8 mouse cellular contexts compared by ENCODE assay signal in genomic region chr9:21962010-21962409, GRCm38 (mm10). TPM values are rescaled to one million over a fixed set of nuclear protein-coding genes. Genes with fewer than 3 reads are reported as not detected.
A peak's percentile ranks its signal among the peaks of the same experiment; 100 is the strongest.
DNase-seq lines count a peak whose midpoint lies in the region; ATAC-seq and TF ChIP-seq lines count a peak whose summit lies in the region.

No protein-coding gene starts in this region.

- dilution Hi-C loops in CH12.LX (cut with MboI; ENCODE audit: extremely low pct_ligation_motif_present, extremely low pct_unique_long_range_greater_than_20kb, low sequenced_read_pairs) = no loop called here

- no peak overlapping the region for H3K27ac ChIP-seq in heart, adult 2 months
- no peak overlapping the region for H3K27ac ChIP-seq in CH12.LX (ENCODE audit: insufficient read depth, low read depth)
- H3K27ac ChIP-seq in forebrain, embryonic 11.5 days (ENCODE audit: low read depth, low read length) = no peak overlapping the region
- H3K27ac ChIP-seq in liver, embryonic 13.5 days = peak overlapping the region; percentile 99

- in situ Hi-C loops in CH12.LX (cut with MboI; ENCODE audit: low pct_ligation_motif_present, low pct_unique_long_range_greater_than_20kb, low sequenced_read_pairs) = loop anchor here (5.0 kb wide), 1 partner anchor 40 kb away; the partner anchor contains the start of genes Ccdc151 and Prkcsh

- peak overlapping the region; percentile 50 for H3K9ac ChIP-seq in heart, adult 2 months (ENCODE audit: low read depth, low read length)
- peak overlapping the region; percentile 22; the same call in 1 of the 2 replicates for H3K9ac ChIP-seq in CH12.LX (ENCODE audit: insufficient read depth, low read depth)
- H3K9ac ChIP-seq in forebrain, embryonic 11.5 days (ENCODE audit: low read length) = peak overlapping the region; percentile 47; the same call in 1 of the 2 replicates
- H3K9ac ChIP-seq in liver, embryonic 13.5 days = peak overlapping the region; percentile 98

- ATAC-seq in forebrain, embryonic 11.5 days (replicated peaks; ENCODE audit: low FRiP score) = 0 out of 2 replicates have a peak, but pooled peaks have one; percentile 34
- peak; percentile 4; the same call in 1 of the 2 replicates for ATAC-seq in liver, embryonic 13.5 days (ENCODE audit: low read depth)

- no peaks in the 10 kb centered on the region; the same call in 1 of the 2 replicates for H3K4me1 ChIP-seq in heart, adult 2 months (ENCODE audit: control insufficient read depth, insufficient read depth, low read length)
- peaks cover 7 to 11% of the 10 kb centered on the region in 2 experiments; a peak in 3 of 4 replicates for H3K4me1 ChIP-seq in CH12.LX (ENCODE audit: control insufficient read depth in 1 of 2, insufficient read depth in 2 of 2)
- peaks cover 5% of the 10 kb centered on the region; the same call in 1 of the 2 replicates for H3K4me1 ChIP-seq in forebrain, embryonic 11.5 days (replicated peaks; ENCODE audit: control insufficient read depth, insufficient read depth, low read length)
- H3K4me1 ChIP-seq in liver, embryonic 13.5 days (replicated peaks) = peaks cover 57% of the 10 kb centered on the region

- peak overlapping the region; percentile 85 for H3K4me2 ChIP-seq in CH12.LX (ENCODE audit: insufficient read depth, low read depth, poor library complexity, severe bottlenecking)
- peak overlapping the region; percentile 61 for H3K4me2 ChIP-seq in forebrain, embryonic 11.5 days (ENCODE audit: low read depth, low read length, severe bottlenecking)
- peak overlapping the region; percentile 84 for H3K4me2 ChIP-seq in liver, embryonic 13.5 days

- no peaks in the 10 kb centered on the region for H3K79me2 ChIP-seq in heart, adult 2 months (replicated peaks; ENCODE audit: control insufficient read depth, insufficient read depth, low read length)
- H3K79me2 ChIP-seq in CH12.LX (replicated peaks; ENCODE audit: control insufficient read depth, extremely low read depth, insufficient read depth, poor library complexity, severe bottlenecking) = no peaks in the 10 kb centered on the region

- H3K9me3 ChIP-seq in CH12.LX (replicated peaks; ENCODE audit: low read length) = no peaks in the 10 kb centered on the region
- no peaks in the 10 kb centered on the region for H3K9me3 ChIP-seq in forebrain, embryonic 11.5 days (ENCODE audit: control insufficient read depth, low read length)
- no peaks in the 10 kb centered on the region for H3K9me3 ChIP-seq in liver, embryonic 13.5 days (replicated peaks)

- H3K4me3 ChIP-seq in heart, adult 2 months = peak overlapping the region; percentile 55
- H3K4me3 ChIP-seq in CH12.LX (replicated peaks in 1 of 3; ENCODE audit: low read depth in 2 of 3, low read length in 2 of 3, poor library complexity in 1 of 3) = peak overlapping the region in 2 of 3 experiments; percentile 15 to 51
- H3K4me3 ChIP-seq in forebrain, embryonic 11.5 days (ENCODE audit: low read depth, low read length) = peak overlapping the region; percentile 29
- peak overlapping the region; percentile 85 for H3K4me3 ChIP-seq in liver, embryonic 13.5 days (replicated peaks)

- H3K36me3 ChIP-seq in heart, adult 2 months (ENCODE audit: control insufficient read depth, insufficient read depth, low read length) = no peaks in the 10 kb centered on the region
- peaks cover 3% of the 10 kb centered on the region in 2 experiments for H3K36me3 ChIP-seq in CH12.LX (replicated peaks in 1 of 2; ENCODE audit: control insufficient read depth in 1 of 2, insufficient read depth in 1 of 2, low read length in 1 of 2)
- no peaks in the 10 kb centered on the region for H3K36me3 ChIP-seq in forebrain, embryonic 11.5 days (ENCODE audit: control insufficient read depth, insufficient read depth, low read length)
- H3K36me3 ChIP-seq in liver, embryonic 13.5 days = peaks cover 49% of the 10 kb centered on the region

- H3K27me3 ChIP-seq in heart, adult 2 months (ENCODE audit: control insufficient read depth, insufficient read depth, low read length) = no peaks in the 10 kb centered on the region
- peaks cover 47% of the 10 kb centered on the region for H3K27me3 ChIP-seq in CH12.LX (replicated peaks)
- peaks cover 45% of the 10 kb centered on the region for H3K27me3 ChIP-seq in forebrain, embryonic 11.5 days (ENCODE audit: control insufficient read depth, insufficient read depth, low read length)
- 0 out of 2 replicates have a peak, but pooled peaks cover 6% of the 10 kb centered on the region for H3K27me3 ChIP-seq in liver, embryonic 13.5 days

- no peak for TF ChIP-seq EP300 in heart, adult 2 months (IDR thresholded peaks at IDR 0.05; ENCODE audit: insufficient read depth, low read depth, low read length)
- TF ChIP-seq EP300 in CH12.LX (IDR thresholded peaks at IDR 0.05; ENCODE audit: low read length) = no peak

- intact Hi-C loops in heart, adult 2 months (cut with DNase I) = no loop called here

- TF ChIP-seq CTCF in heart, adult 2 months (IDR thresholded peaks at IDR 0.05) = no peak
- TF ChIP-seq CTCF in CH12.LX (conservative IDR thresholded peaks at IDR 0.05 in 1 of 2, IDR thresholded peaks at IDR 0.05 in 1 of 2; ENCODE audit: low read depth in 2 of 2, low read length in 2 of 2) = no peak

- WGBS in heart, adult 2 months = under 1% methylated on average over 15 of the region's 15 CpGs
- WGBS in forebrain, embryonic 11.5 days = 0% methylated on average over 15 of the region's 15 CpGs
- under 1% methylated on average over 15 of the region's 15 CpGs for WGBS in liver, embryonic 13.5 days (ENCODE audit: insufficient replicate concordance)

- no peak for DNase-seq in heart, adult 2 months
- DNase-seq in heart, adult 18-20 months = no peak
- no peak for DNase-seq in CH12.LX (ENCODE audit: extremely low read depth)
- DNase-seq in forebrain, embryonic 11.5 days (ENCODE audit: low spot score) = no peak
- no peak for DNase-seq in liver, embryonic 13.5 days
- DNase-seq in MN1 (ENCODE audit: low spot score) = no peak
- DNase-seq in frontal cortex, adult 2 months (ENCODE audit: extremely low spot score in 1 of 2, low spot score in 1 of 2) = no peak
- no peak for DNase-seq in adrenal gland, postnatal 10 days

- no peak for TF ChIP-seq RAD21 in CH12.LX (IDR thresholded peaks at IDR 0.05; ENCODE audit: low read depth, low read length)

- TF ChIP-seq POLR2A in heart, adult 2 months (IDR thresholded peaks at IDR 0.05; ENCODE audit: insufficient read depth, low read depth, low read length) = no peak
- TF ChIP-seq POLR2A in CH12.LX (IDR thresholded peaks at IDR 0.05; ENCODE audit: low read depth, low read length) = no peak

RNA-seq across cellular contexts. Expression of gene Epor, which starts 1.3 kb away (rescaled TPM):
- total RNA-seq in heart, adult 2 months (2021) = 1 to 10 TPM; 1.1 to 1.4 TPM
- polyA plus RNA-seq in heart, adult 2 months (2012; rRNA removed) = 2.1 and 2.5 TPM in 2 replicates
- 1 to 10 TPM in 1 of 2 experiments, under 1 TPM in 1; 0.84 to 2.1 TPM for total RNA-seq in heart, adult 18-20 months (2021)
- 0.80 and 2.0 TPM in 2 replicates for total RNA-seq in CH12.LX (2012; rRNA removed)
- not detected in 2 replicates for total RNA-seq in CH12.LX (2014; rRNA removed)
- 0.18 and 0.20 TPM in 2 replicates for polyA plus RNA-seq in CH12.LX (2012; ENCODE audit: insufficient read length, low read depth)
- polyA plus RNA-seq in forebrain, embryonic 11.5 days (2014; fragmentation: Nextera tagmentation; extraction: Ambion mirVana) = 6.7 and 7.0 TPM in 2 replicates
- 143 and 144 TPM in 2 replicates for polyA plus RNA-seq in liver, embryonic 13.5 days (2015; fragmentation: Nextera tagmentation; extraction: Ambion mirVana)
- polyA plus RNA-seq in frontal cortex, adult 2 months (2012; rRNA removed) = 8.8 and 10.3 TPM in 2 replicates
- 1 to 10 TPM; 7.0 to 9.1 TPM for total RNA-seq in adrenal gland, postnatal 10 days (2021)

RNA-seq across cellular contexts. Expression of gene Swsap1, which starts 6.5 kb away (rescaled TPM):
- 1 to 10 TPM; 6.5 to 7.4 TPM for total RNA-seq in heart, adult 2 months (2021)
- polyA plus RNA-seq in heart, adult 2 months (2012; rRNA removed) = 4.6 and 6.2 TPM in 2 replicates
- total RNA-seq in heart, adult 18-20 months (2021) = 1 to 10 TPM; 7.6 to 7.8 TPM
- total RNA-seq in CH12.LX (2012; rRNA removed) (4.0 and 4.4 TPM in 2 replicates), CH12.LX (2014; rRNA removed) (4.1 and 4.4 TPM in 2 replicates)
- 2.9 and 3.1 TPM in 2 replicates for polyA plus RNA-seq in CH12.LX (2012; ENCODE audit: insufficient read length, low read depth)
- 18.5 and 22.2 TPM in 2 replicates for polyA plus RNA-seq in forebrain, embryonic 11.5 days (2014; fragmentation: Nextera tagmentation; extraction: Ambion mirVana)
- 2.1 and 2.6 TPM in 2 replicates for polyA plus RNA-seq in liver, embryonic 13.5 days (2015; fragmentation: Nextera tagmentation; extraction: Ambion mirVana)
- 9.0 and 10.1 TPM in 2 replicates for polyA plus RNA-seq in frontal cortex, adult 2 months (2012; rRNA removed)
- total RNA-seq in adrenal gland, postnatal 10 days (2021) = 10 to 100 TPM; 11.9 to 15.1 TPM

RNA-seq across cellular contexts. Expression of gene Plppr2, which starts 25.2 kb away (rescaled TPM):
- total RNA-seq in heart, adult 2 months (2021) = 1 to 10 TPM; 2.5 to 2.6 TPM
- 5.3 and 7.5 TPM in 2 replicates for polyA plus RNA-seq in heart, adult 2 months (2012; rRNA removed)
- 1 to 10 TPM; 2.4 to 3.0 TPM for total RNA-seq in heart, adult 18-20 months (2021)
- not detected in 2 replicates for total RNA-seq in CH12.LX (2012; rRNA removed)
- not detected in 2 replicates for total RNA-seq in CH12.LX (2014; rRNA removed)
- polyA plus RNA-seq in CH12.LX (2012; ENCODE audit: insufficient read length, low read depth) = not detected in 2 replicates
- polyA plus RNA-seq in forebrain, embryonic 11.5 days (2014; fragmentation: Nextera tagmentation; extraction: Ambion mirVana) = 24.2 and 27.1 TPM in 2 replicates
- 0.99 and 1.4 TPM in 2 replicates for polyA plus RNA-seq in liver, embryonic 13.5 days (2015; fragmentation: Nextera tagmentation; extraction: Ambion mirVana)
- 182 and 192 TPM in 2 replicates for polyA plus RNA-seq in frontal cortex, adult 2 months (2012; rRNA removed)
- total RNA-seq in adrenal gland, postnatal 10 days (2021) = 10 to 100 TPM; 21.9 to 22.3 TPM

RNA-seq across cellular contexts. Expression of gene Rgl3, which starts 27.2 kb away (rescaled TPM):
- total RNA-seq in heart, adult 2 months (2021) = 1 to 10 TPM; 4.2 to 4.8 TPM
- polyA plus RNA-seq in heart, adult 2 months (2012; rRNA removed) = 12.7 and 13.9 TPM in 2 replicates
- 1 to 10 TPM; 4.8 to 7.1 TPM for total RNA-seq in heart, adult 18-20 months (2021)
- not detected in 2 replicates for total RNA-seq in CH12.LX (2012; rRNA removed)
- total RNA-seq in CH12.LX (2014; rRNA removed) = not detected in 2 replicates
- not detected in 2 replicates for polyA plus RNA-seq in CH12.LX (2012; ENCODE audit: insufficient read length, low read depth)
- 1.1 and 3.4 TPM in 2 replicates for polyA plus RNA-seq in forebrain, embryonic 11.5 days (2014; fragmentation: Nextera tagmentation; extraction: Ambion mirVana)
- 0.15 and 0.46 TPM in 2 replicates for polyA plus RNA-seq in liver, embryonic 13.5 days (2015; fragmentation: Nextera tagmentation; extraction: Ambion mirVana)
- 5.0 and 6.7 TPM in 2 replicates for polyA plus RNA-seq in frontal cortex, adult 2 months (2012; rRNA removed)
- 10 to 100 TPM; 16.2 to 23.0 TPM for total RNA-seq in adrenal gland, postnatal 10 days (2021)

RNA-seq across cellular contexts. Expression of gene Tmem205, which starts 34.7 kb away (rescaled TPM):
- total RNA-seq in heart, adult 2 months (2021) = 10 to 100 TPM; 65.5 to 71.8 TPM
- 96.1 and 129 TPM in 2 replicates for polyA plus RNA-seq in heart, adult 2 months (2012; rRNA removed)
- 10 to 100 TPM; 72.7 to 81.2 TPM for total RNA-seq in heart, adult 18-20 months (2021)
- total RNA-seq in CH12.LX (2012; rRNA removed) (2.4 and 2.9 TPM in 2 replicates), CH12.LX (2014; rRNA removed) (2.4 and 2.9 TPM in 2 replicates)
- polyA plus RNA-seq in CH12.LX (2012; ENCODE audit: insufficient read length, low read depth) = 0.87 and 1.6 TPM in 2 replicates
- 30.3 and 31.0 TPM in 2 replicates for polyA plus RNA-seq in forebrain, embryonic 11.5 days (2014; fragmentation: Nextera tagmentation; extraction: Ambion mirVana)
- polyA plus RNA-seq in liver, embryonic 13.5 days (2015; fragmentation: Nextera tagmentation; extraction: Ambion mirVana) = 49.5 and 57.2 TPM in 2 replicates
- 53.8 and 53.9 TPM in 2 replicates for polyA plus RNA-seq in frontal cortex, adult 2 months (2012; rRNA removed)
- total RNA-seq in adrenal gland, postnatal 10 days (2021) = 100 to 1,000 TPM; 182 to 187 TPM

Comparison
In these comparisons a context has a peak if more than half of its experiments do, and no peak if none do; other contexts are left out.
1. H3K4me3 ChIP-seq: peak in every context shown above with its lines; median percentile 85 in liver, embryonic 13.5 days; 55 in heart, adult 2 months; 33 in CH12.LX; 29 in forebrain, embryonic 11.5 days.
2. H3K9ac ChIP-seq: peak in every context shown above with its lines; median percentile 98 in liver, embryonic 13.5 days; 50 in heart, adult 2 months; 47 in forebrain, embryonic 11.5 days; 22 in CH12.LX.
3. RNA of gene Epor, which starts 1.3 kb away (polyA plus RNA-seq): 143 to 144 TPM in liver, embryonic 13.5 days; 8.8 to 10.3 TPM in frontal cortex, adult 2 months, 6.7 to 7.0 TPM in forebrain, embryonic 11.5 days, 2.1 to 2.5 TPM in heart, adult 2 months and 0.18 to 0.20 TPM in CH12.LX; every median in the first group is over 10 times any median in the second.
4. Peak in every context shown above with its lines, with median percentiles within 50 percentile points of each other: H3K4me2 ChIP-seq.